Mouse (Mus musculus) gastrocnemius, postnatal 10 days (tissue): ENCODE data around the gene Cfc1. TPM values are rescaled to one million over a fixed set of nuclear protein-coding genes. Genes with fewer than 3 reads are reported as not detected.

Source experiments
- DNase-seq: peaks from one replicate; pipeline ENCODE4 v3.0.0; 2021; ENCODE audit warnings: mixed read lengths
- total RNA-seq, 2 experiments: library from RNA; stranded (reverse); gene quantifications; 2 replicates each; pipeline ENCODE4 v1.2.3; 2021

The Cfc1 gene
- total RNA-seq, 2 experiments from 2014 or later, result not detected

DNA sequence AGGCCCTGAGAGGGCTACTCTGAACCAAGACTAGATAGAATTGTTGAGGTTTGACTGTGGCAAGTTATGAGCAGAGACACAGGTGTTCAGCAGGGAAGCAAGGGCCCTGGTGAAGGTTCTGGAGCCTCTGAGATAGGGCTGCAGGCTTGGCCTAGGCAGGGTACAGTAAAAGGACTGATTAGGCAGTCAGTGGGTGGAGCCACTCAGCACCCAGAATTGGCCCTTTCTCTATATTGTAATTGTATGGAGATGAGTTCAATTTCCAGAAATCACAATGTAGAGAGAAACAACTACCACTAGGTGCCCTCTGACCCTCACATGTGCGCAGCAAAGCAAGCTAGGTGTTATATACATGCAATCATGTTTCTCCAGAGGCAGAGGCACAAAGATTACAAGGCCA lies 18.2 kb downstream of the Cfc1 start:
- DNase-seq, result no peak

GRCm38 (mm10) chr1:34554275-34554674 lies 18.8 kb downstream of the Cfc1 start:
- no peak for DNase-seq

GRCm38 (mm10) chr1:34560843-34561242 lies 25.4 kb downstream of the Cfc1 start, which contains the start of gene Prss40:
Gene Prss40, minus strand, starts transcription at chr1:34560943.
- DNase-seq, result no peak

DNA sequence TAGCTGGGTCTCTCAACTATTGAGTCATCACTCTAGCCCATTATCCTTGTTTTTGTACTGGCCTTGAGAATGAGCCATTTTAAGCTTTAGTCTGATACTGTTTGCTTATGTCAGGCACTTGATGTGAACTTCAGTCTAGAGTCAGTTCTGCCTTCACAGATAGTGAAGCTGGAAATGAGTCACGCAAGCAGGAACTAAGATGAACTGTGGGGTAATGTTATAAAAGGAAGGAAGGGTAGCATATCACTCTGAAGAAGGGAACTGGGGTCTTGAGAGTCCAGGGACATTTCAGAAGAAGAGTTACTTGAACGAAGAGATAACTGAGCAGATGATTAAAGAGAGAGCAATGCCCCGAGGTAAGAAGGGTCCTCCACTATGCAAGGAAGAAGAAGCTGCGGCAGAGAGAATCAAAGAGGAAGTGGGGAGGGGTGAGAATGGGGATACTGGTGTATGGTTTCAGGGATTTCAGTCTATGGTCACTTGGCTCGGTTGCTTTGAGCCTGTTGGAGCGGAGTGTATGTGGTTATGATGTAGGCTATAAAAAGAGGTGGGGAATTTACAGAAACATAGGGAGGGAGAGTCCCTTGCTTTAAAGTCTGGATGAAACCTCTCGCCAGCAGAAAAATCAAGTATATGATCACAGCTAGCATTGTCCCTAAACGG lies 29.1 kb downstream of the Cfc1 start:
- DNase-seq, result no peak

GRCm38 (mm10) chr1:34568120-34568519 lies 32.7 kb downstream of the Cfc1 start:
- DNase-seq, result no peak

DNA sequence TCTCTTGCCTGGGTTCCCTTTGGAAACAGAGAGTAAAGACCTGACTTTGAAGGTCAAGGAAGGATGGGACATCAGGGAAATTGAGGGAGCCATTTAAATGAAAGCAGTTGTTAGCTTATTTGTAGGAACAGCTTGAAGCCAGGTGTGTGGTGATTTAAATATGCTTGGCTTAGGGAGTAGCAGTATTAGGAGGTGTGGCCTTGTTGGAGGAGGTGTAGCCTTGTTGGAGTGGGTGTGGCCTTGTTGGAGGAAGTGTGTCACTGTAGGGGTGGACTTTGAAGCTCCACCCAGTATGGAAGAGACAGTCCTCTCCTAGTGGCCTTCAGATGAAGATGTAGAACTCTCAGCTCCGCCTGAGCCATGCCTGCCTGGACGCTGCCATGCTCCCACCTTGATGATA lies 34.4 kb downstream of the Cfc1 start:
- DNase-seq, result no peak

DNA sequence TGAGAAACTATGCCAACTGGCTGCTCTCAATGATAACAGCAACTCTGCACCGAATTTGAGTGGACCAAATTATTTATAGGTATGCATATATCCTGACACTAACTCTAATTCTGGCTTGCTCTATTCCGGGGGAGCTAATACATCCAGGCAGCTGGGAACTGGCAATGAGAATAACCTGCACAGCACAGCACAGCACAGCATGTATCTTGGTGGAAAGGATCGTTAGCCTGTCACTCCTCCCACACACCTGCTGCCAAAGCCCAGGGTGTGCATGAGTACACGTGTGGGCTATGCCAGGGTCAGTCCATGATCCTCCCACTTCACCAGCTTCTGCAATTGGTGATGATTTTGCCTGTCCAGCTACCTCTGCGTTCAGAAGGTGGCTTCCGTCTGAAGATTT lies 36.0 kb downstream of the Cfc1 start:
- no peak for DNase-seq

DNA sequence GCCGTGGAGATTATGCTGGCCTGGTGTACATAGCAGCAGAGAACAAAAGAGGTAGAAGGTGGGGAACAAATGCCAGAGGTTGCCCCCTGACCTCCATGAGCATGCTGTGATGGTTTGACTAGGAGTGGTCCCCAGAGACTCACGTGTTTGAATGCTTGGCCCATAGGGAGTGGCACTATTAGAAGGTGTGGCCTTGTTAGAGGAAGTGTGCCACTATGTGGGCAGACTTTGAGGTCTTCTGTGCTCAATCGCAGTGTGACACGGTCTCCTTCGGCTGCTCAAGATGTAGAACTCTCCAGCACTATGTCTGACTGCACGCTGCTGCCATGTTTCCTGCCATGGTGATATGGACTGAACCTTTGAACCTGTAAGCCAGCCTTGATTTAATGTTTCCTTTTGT lies 37.8 kb downstream of the Cfc1 start:
- no peak for DNase-seq

GRCm38 (mm10) chr1:34578851-34579781 lies 43.7 kb downstream of the Cfc1 start, which contains the start of gene Amer3:
Gene Amer3, plus strand, starts transcription at chr1:34579657.
- DNase-seq, result peak; percentile 75

GRCm38 (mm10) chr1:34579782-34580356 lies 44.4 kb downstream of the Cfc1 start:
- DNase-seq, result no peak

DNA sequence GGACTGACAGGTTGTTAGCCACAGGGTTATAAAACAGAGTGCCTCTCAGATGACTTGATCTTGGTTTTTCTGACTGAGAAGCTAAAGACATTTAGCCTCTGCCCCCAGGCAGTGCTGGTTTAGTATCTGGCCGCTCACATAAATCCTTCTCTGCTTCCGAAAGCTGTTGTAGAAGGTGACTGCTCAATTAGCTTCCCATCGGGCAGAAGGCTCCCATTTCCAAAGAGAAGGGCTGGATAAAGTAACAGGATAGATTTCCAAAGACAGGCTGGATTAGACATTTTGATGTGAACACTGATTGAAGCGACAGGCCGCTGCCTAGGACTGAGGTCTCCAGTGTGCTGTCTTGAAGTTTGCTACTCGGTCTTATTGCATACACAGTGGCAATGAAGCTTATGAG lies 46.8 kb downstream of the Cfc1 start:
- DNase-seq, result no peak

DNA sequence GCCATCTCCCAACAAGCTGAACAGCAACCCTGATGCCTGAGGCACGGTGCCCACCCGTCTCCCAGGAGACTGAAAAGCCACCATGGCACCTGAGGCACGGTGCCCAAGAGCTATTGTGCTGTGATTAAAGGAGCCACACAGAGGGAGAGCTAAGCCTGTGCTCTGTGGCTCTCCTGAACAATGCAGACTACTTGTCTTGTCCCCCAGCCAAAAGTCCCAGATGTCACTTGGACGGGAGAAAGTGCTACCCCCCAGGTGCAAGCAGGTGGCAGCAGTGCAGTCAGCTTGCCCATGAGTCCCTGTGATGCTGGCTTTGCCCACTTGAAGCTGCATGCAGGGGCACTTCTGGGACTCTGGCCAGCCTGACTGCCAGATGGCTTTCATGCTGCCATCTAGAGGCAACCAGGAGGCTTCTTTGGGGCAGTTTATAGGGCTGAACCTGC lies 48.4 kb downstream of the Cfc1 start:
- no peak for DNase-seq

DNA sequence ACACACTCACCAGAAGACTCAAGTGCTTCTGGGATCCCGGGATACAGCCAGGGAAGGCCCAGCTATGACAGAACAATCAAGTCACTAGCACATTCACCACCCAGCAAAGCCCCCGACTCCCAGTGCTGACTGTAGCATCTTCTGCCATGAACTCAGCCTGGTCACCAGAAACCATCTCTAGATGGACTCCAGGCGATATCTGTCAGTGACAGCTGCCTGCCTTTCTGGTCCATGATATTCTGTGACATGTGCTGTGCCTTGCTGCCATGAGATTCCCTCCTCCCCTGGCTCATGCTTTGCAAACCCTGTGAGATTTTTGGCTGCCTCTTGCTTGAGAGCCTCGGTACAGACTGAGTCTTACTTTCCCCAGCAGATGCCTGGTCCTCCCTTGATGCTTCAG lies 49.3 kb downstream of the Cfc1 start:
- DNase-seq, result no peak

- no peak for DNase-seq
These were observed 52.0 kb downstream of the Cfc1 start for GRCm38 (mm10) chr1:34587298-34588096.

Other genes with a start within 250 kb of the Cfc1 start
- gene Ccdc115, start 96.0 kb upstream of the Cfc1 start, total RNA-seq, result 10 to 100 TPM; 15.2 to 15.4 TPM
- gene Imp4, start 95.8 kb upstream of the Cfc1 start, total RNA-seq, result 10 to 100 TPM; 19.0 to 20.6 TPM
- gene Ptpn18, start 75.9 kb upstream of the Cfc1 start, total RNA-seq, result 1 to 10 TPM; 4.3 to 8.6 TPM
- gene Prss39, start 37.2 kb upstream of the Cfc1 start, total RNA-seq, result not detected
- gene Prss40, start 25.3 kb downstream of the Cfc1 start, total RNA-seq, result not detected
- under 1 TPM; 0.09 TPM for gene Amer3, start 44.0 kb downstream of the Cfc1 start, total RNA-seq